Comparison of ENCODE assay signal across 8 mouse cellular contexts in genomic region chr17:88598570-88599368, GRCm38 (mm10). TPM values are rescaled to one million over a fixed set of nuclear protein-coding genes. Genes with fewer than 3 reads are reported as not detected.
DNase-seq lines count a peak whose midpoint lies in the region; ATAC-seq and TF ChIP-seq lines count a peak whose summit lies in the region.

No protein-coding gene starts in this region.

- no peaks in the 10 kb centered on the region for H3K36me3 ChIP-seq in heart, embryonic 15.5 days
- H3K36me3 ChIP-seq in lung, embryonic 16.5 days (ENCODE audit: control insufficient read depth, insufficient read depth, low read length), result no peaks in the 10 kb centered on the region

- peak; percentile 41 for ATAC-seq in Patski
- ATAC-seq in heart, embryonic 15.5 days (replicated peaks; ENCODE audit: insufficient number of reproducible peaks, insufficient read depth, low FRiP score, low read depth), result no peak
- 0 out of 2 replicates have a peak, but pooled peaks have one; percentile 15 for ATAC-seq in lung, embryonic 16.5 days (ENCODE audit: low read depth)
- no peak for ATAC-seq in erythroid progenitor cell, adult 5-6 weeks (replicated peaks; ENCODE audit: low FRiP score, poor library complexity, severe bottlenecking)

- 0 out of 2 replicates have a peak overlapping the region, but pooled peaks have one; percentile 2 for H3K9ac ChIP-seq in heart, embryonic 15.5 days
- peak overlapping the region; percentile 56 for H3K9ac ChIP-seq in lung, embryonic 16.5 days (ENCODE audit: low read length)

- peak overlapping the region; percentile 88 for H3K4me2 ChIP-seq in heart, embryonic 15.5 days
- peak overlapping the region; percentile 95 for H3K4me2 ChIP-seq in lung, embryonic 16.5 days (ENCODE audit: low read depth, low read length)

- in situ Hi-C loops in Patski (cut with MboI; ENCODE audit: low pct_unique_long_range_greater_than_20kb), result loop anchor here (5.0 kb wide), 1 partner anchor 34 kb away; no protein-coding TSS in a partner anchor

- CTCF ChIA-PET in Patski (lab: Charles Lee), result interaction anchor here (0.6 to 1.5 kb wide), 9 partner anchors 9 to 40 kb away, joined by 3 to 4 read pairs (median 3); no protein-coding TSS in a partner anchor

- POLR2A ChIA-PET in Patski (lab: Charles Lee), result interaction anchor here (0.7 to 1.6 kb wide), 4 partner anchors 10 to 42 kb away, joined by 3 to 4 read pairs (median 4); no protein-coding TSS in a partner anchor

- TF ChIP-seq CTCF in Patski (IDR thresholded peaks at IDR 0.05), result peak; percentile 44

- no peaks in the 10 kb centered on the region for H3K27me3 ChIP-seq in Patski
- H3K27me3 ChIP-seq in heart, embryonic 15.5 days, result no peaks in the 10 kb centered on the region
- no peaks in the 10 kb centered on the region for H3K27me3 ChIP-seq in lung, embryonic 16.5 days (ENCODE audit: control insufficient read depth, insufficient read depth, low read depth, low read length)

- H3K9me3 ChIP-seq in heart, embryonic 15.5 days (replicated peaks), result no peaks in the 10 kb centered on the region
- H3K9me3 ChIP-seq in lung, embryonic 16.5 days (ENCODE audit: control insufficient read depth, low read length), result no peaks in the 10 kb centered on the region

- peaks cover 27% of the 10 kb centered on the region for H3K4me1 ChIP-seq in heart, embryonic 15.5 days (replicated peaks)
- H3K4me1 ChIP-seq in lung, embryonic 16.5 days (replicated peaks; ENCODE audit: control insufficient read depth, insufficient read depth, low read length), result peaks cover 24% of the 10 kb centered on the region

- peak; percentile 48 for DNase-seq in CD4-positive helper T cell, adult 2 months (ENCODE audit: low read depth, low spot score)
- peak; percentile 15 for DNase-seq in Patski (ENCODE audit: low read depth, low spot score)
- DNase-seq in right cerebral cortex, postnatal 14 days, result no peak
- DNase-seq in B cell, adult 2 months, result no peak
- DNase-seq in thymus, adult 18-20 months, result no peak

- 15% methylated on average over 14 of the region's 14 CpGs for WGBS in heart, embryonic 15.5 days
- WGBS in lung, embryonic 16.5 days, result 17% methylated on average over 14 of the region's 14 CpGs

- H3K4me3 ChIP-seq in heart, embryonic 15.5 days, result peak overlapping the region; percentile 79
- H3K4me3 ChIP-seq in lung, embryonic 16.5 days (ENCODE audit: low read length), result peak overlapping the region; percentile 66

- peak overlapping the region; percentile 95 for H3K27ac ChIP-seq in heart, embryonic 15.5 days
- peak overlapping the region; percentile 14 for H3K27ac ChIP-seq in lung, embryonic 16.5 days (ENCODE audit: low read length)

RNA-seq across cellular contexts. Expression of gene Ston1, which starts 1.3 kb away (rescaled TPM):
- polyA plus RNA-seq in Patski (2021), result 62.0 TPM
- polyA plus RNA-seq in heart, embryonic 15.5 days (2015; fragmentation: Nextera tagmentation; extraction: Ambion mirVana), result 5.0 and 6.8 TPM in 2 replicates
- polyA plus RNA-seq in lung, embryonic 16.5 days (2015; fragmentation: Nextera tagmentation; extraction: Ambion mirVana), result 7.0 and 8.0 TPM in 2 replicates
- total RNA-seq in erythroid progenitor cell, adult 5-6 weeks (2015; ENCODE audit: low replicate concordance), result 1.4 TPM in 1 of 2 replicates, not detected in the other
- not detected in 2 replicates for total RNA-seq in erythroid progenitor cell, adult 5-6 weeks (2017; ENCODE audit: low replicate concordance)

Comparison
In these comparisons a context has a peak if more than half of its experiments do, and no peak if none do; other contexts are left out.
1. DNase-seq: peak in CD4-positive helper T cell, adult 2 months (single experiment) and Patski (single experiment); none in right cerebral cortex, postnatal 14 days (single experiment), B cell, adult 2 months (0 of 2) and thymus, adult 18-20 months (0 of 2).
2. ATAC-seq: peak in Patski (single experiment) and lung, embryonic 16.5 days (single experiment); none in heart, embryonic 15.5 days (single experiment) and erythroid progenitor cell, adult 5-6 weeks (single experiment).